Mouse (Mus musculus): ENCODE data around the gene Slc22a14.
A peak's percentile ranks its signal among the peaks of the same experiment; 100 is the strongest.

The Slc22a14 gene

GRCm38 (mm10) chr9:119255096-119255495, 110.3 kb downstream of the Slc22a14 start:
- DNase-seq, result peak; percentile 77

- peak; percentile 50 for DNase-seq
Observed at GRCm38 (mm10) chr9:119254187-119254586, 111.2 kb downstream of the Slc22a14 start.

DNA sequence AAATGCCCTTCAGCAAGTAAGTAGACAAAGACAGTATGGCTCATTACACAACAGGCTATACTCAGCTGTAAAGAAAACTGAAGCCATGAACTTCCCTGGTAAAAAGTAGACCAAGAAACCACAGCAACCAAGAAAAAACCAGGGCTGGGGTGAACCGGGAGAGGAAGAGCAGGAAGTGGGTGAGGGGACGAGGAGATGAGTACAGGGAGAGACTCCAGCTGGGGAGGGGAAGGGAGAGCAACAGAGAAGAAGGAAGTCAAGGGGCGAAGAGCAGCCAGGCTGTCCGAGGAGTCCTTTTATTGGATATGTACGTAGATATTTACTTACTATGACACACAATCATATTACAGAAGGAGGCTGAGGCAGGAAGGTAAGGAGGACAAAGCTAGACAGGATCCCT, 117.4 kb downstream of the Slc22a14 start:
- DNase-seq, result peak; percentile 89

- DNase-seq, result peak; percentile 92
Observed at GRCm38 (mm10) chr9:119246826-119247225, 118.5 kb downstream of the Slc22a14 start.

DNA sequence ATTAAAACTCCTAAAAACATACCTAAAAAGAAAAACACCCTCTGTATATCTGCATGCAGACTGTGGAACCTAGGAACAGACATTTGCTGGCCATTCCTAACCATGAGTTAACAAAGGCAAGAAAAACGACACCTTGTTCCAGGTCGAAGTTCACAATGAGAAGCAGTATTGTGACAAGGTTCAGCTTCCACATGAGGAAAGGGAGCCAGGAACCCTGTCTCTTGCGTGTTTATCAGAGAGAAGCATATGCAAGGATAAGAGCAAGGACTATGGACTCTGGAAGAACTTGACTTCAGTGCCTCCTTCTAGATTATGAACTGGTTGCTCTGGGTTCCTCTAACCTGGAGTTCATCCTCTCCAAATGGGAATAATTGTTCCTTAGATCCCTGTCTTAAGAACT, 121.4 kb downstream of the Slc22a14 start:
- DNase-seq, result peak; percentile 27

- peak; percentile 40 for DNase-seq
Observed at GRCm38 (mm10) chr9:119241169-119241865, 124.0 kb downstream of the Slc22a14 start.

GRCm38 (mm10) chr9:119240286-119240997, 124.9 kb downstream of the Slc22a14 start:
- DNase-seq, result peak; percentile 57

DNA sequence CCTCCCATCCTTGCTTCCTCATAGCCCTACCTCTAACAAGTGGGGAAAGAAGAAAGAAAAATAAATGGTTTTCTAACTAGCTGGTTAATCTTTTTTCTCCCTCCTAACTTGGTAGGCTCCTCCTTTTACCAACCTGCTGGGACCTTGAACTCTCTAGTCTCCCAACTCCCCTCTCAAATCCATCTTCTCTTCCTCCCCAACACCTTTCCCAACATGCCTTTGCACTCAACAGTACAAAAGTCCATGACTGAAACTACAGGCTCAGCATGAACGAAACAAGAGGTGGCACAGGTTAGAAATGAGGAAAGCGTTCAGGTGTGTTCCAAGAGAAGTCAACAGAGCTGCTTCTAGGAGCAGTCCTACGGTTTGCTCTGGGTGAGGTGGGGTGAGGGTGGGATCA, 126.1 kb downstream of the Slc22a14 start:
- no peak for DNase-seq

DNA sequence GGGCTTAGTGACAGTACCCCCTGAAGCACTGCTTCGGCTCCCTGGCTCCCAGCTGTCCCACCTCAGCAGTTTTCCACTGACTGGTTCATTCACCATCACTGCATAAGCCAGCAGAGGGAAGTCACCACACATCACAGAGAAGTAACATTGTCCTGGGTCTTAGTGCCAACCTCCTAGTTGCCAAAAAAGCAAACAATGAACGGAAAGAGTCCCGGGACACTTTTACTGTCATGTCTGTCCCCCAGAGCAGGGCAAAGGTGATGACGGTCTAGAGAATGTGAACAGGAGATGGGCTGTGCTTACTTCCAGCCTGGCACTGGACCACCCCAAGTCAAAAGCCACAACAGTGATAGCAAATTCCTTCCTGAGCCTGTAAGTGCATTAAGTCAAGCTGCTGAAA, 126.6 kb downstream of the Slc22a14 start:
- DNase-seq, result peak; percentile 61

DNA sequence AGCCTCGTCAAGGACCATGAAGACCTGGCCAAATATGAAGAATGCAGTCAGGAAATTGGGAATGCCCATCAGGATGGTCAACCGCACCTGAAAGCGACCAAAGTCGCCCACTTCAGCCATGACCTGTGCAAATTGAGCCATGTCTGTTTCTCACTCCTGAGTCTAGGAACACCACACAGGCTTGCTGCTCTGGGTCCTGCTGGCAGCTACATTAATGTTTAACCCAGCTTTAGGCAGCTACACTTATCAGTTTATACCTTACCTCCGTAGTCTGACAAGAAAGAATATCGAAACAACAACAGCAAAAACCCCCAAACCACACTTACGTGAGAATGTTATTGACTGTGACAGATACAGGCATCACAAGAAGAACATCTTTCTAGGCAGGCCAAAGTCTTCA, 133.8 kb downstream of the Slc22a14 start:
- peak; percentile 37 for DNase-seq

DNA sequence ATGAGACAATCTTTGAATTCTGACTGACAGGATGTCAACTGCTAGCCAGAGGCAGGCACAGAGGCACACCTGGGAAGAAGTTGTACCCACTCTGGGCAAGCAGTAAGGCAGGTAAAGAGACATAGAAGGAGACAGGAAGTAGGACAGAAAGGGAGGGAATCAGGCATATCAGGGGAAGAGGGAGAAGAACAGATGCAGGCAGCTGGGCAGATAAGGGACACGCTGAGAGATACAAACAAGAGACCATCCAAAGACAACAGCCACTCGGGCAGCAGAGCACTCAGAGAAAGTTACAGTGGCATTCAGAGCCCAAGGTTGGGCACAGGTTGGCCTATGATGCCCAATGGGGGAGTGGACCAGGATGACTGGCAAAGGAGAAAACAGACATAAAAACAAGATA, 134.5 kb downstream of the Slc22a14 start:
- DNase-seq, result peak; percentile 36

DNA sequence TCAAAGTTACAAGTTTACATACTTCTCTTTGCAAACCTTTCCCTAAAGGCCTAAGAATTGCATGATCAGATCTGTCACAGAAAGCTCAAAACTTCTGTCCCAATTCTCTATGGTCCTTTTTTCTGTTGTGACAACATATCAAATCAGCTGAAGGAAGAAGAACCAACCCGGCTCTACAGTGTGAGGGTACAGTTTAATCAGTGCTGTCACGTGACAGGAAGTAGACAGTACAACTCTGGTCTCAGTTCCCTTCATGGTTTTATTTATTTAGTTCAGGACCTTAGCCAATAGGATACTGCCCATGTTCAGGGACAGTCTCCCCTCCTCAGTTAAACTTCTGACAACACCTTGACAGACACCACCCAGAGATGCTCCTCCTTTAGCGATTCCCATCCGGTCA, 145.1 kb downstream of the Slc22a14 start:
- peak; percentile 52 for DNase-seq

GRCm38 (mm10) chr9:119219667-119220066, 145.7 kb downstream of the Slc22a14 start:
- DNase-seq, result no peak

DNA sequence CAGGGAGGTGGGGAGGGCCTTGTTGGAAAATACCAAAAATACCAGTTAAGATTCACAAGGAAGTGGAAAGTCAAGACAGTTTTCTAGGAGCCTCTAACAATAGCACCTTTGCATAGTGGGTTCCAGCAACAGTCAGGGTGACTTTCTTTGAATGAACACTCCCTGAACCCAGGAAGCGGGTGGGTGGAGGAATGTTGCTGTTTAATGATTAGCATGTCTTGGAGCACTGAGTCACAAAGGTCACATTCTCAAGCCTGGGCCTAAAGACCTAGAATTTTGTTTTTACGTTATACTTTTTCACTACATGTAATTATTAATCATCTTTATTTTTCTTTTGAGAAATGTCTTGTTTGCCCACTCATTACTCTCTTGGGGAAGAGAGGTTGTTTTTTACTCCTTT, 150.0 kb downstream of the Slc22a14 start:
- peak; percentile 40 for DNase-seq

- peak; percentile 78 for DNase-seq
Observed at GRCm38 (mm10) chr9:119214601-119215000, 150.8 kb downstream of the Slc22a14 start.

DNA sequence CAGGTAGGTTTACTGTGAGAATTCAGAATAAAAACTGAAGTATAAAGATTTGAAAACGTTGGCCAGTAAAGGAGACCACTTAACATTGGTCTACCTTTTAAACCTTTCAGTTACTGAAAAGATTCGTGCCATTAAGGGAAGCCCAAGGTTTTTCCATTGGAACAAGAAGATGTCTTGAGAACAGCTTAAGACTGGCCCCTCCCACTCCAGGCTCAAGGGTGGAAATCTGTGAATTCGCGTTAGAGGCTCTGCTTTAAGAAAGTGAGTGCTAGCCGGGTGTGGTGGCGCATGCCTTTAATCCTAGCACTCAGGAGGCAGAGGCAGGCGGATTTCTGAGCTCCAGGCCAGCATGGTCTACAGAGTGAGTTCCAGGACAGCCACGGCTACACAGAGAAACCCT, 152.4 kb downstream of the Slc22a14 start:
- peak; percentile 54 for DNase-seq

GRCm38 (mm10) chr9:119208998-119209397, 156.4 kb downstream of the Slc22a14 start, which contains the start of gene Slc22a13:
TSS of gene Slc22a13 (minus strand) at chr9:119209098.
- no peak for DNase-seq

DNA sequence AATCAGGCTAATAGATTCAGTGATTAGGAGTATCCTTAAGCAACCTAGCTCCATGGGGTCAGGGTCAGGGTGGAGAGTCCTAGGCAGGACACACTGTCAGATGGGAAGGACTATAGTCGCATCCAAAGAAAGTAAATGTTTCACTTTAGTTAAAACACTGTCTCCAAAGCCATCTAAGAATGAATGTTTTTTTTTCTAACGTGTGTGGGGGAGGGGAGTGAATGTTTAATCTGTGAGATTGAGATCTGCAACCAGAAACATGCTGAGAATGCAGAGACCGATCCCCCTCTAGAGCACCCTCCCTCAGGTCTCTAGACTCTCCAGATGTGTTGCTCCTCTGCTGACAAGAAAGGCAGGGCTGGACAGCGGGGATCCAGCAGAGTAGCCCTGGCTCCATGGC, 158.2 kb downstream of the Slc22a14 start:
- peak; percentile 30 for DNase-seq

DNA sequence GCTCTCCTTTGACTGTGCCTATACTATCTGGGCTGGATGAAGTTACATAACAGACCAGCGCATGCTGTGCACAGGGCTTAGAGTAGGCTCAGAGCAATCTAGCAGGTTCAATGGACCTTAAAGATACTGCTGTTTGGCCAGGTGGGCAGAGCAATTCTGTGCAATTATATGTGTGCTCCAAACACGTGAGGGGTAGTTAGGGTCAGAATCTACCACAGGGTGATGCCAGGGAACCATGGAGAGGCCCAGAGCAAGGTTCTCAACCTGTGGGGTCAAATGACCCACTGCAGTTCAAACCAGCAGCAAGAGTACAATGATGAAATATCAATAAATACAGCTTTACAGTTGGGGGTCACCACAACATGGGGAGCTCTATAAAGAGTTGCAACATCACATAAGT, 158.7 kb downstream of the Slc22a14 start:
- no peak for DNase-seq

GRCm38 (mm10) chr9:119205756-119206155, 159.6 kb downstream of the Slc22a14 start:
- DNase-seq, result peak; percentile 82

- no peak for DNase-seq
Observed at GRCm38 (mm10) chr9:119203617-119204016, 161.7 kb downstream of the Slc22a14 start.

- no peak for DNase-seq
Observed at GRCm38 (mm10) chr9:119201653-119202052, 163.7 kb downstream of the Slc22a14 start.

GRCm38 (mm10) chr9:119199151-119199861, 166.0 kb downstream of the Slc22a14 start:
- no peak for DNase-seq
